Mouse (Mus musculus): ENCODE results near the gene Rflnb. TPM values are rescaled to one million over a fixed set of nuclear protein-coding genes. Genes with fewer than 3 reads are reported as not detected.

The Rflnb gene
- polyA plus RNA-seq, 1 experiment from 2014 or later, result 8.1 TPM

GRCm38 (mm10) chr11:76026527-76027138 lies 949 bp downstream of the Rflnb start:
- H3K27ac ChIP-seq (ENCODE audit: low read depth, low read length), result no peak overlapping the region
- WGBS, result 6% methylated on average over 14 of the region's 14 CpGs

GRCm38 (mm10) chr11:76025080-76025583 lies 2.5 kb downstream of the Rflnb start:
- WGBS, result 69% methylated on average over 7 of the region's 7 CpGs
- ATAC-seq (ENCODE audit: low read depth), result no peak
- no peak overlapping the region for H3K4me2 ChIP-seq (ENCODE audit: low read depth, low read length)
- no peaks in the 10 kb centered on the region for H3K27me3 ChIP-seq (ENCODE audit: control insufficient read depth, insufficient read depth, low read length)
- H3K4me3 ChIP-seq (ENCODE audit: low read depth, low read length), result no peak overlapping the region
- no peak overlapping the region for H3K9ac ChIP-seq (replicated peaks; ENCODE audit: low read depth, low read length)
- 0 out of 2 replicates have a peak, but pooled peaks cover 4% of the 10 kb centered on the region for H3K4me1 ChIP-seq (ENCODE audit: control insufficient read depth, insufficient read depth, low read length)
- no peaks in the 10 kb centered on the region for H3K9me3 ChIP-seq (ENCODE audit: control insufficient read depth, low read length)
- no peaks in the 10 kb centered on the region for H3K36me3 ChIP-seq (ENCODE audit: control insufficient read depth, insufficient read depth, low read length)
- no peak overlapping the region for H3K27ac ChIP-seq (ENCODE audit: low read depth, low read length)

More at GRCm38 (mm10) chr11:76026527-76027138, 949 bp downstream of the Rflnb start:
- peak overlapping the region; percentile 58 for H3K4me3 ChIP-seq (ENCODE audit: low read depth, low read length)
- H3K4me2 ChIP-seq (ENCODE audit: low read depth, low read length), result peak overlapping the region; percentile 88
- no peak for ATAC-seq (ENCODE audit: low read depth)
- H3K36me3 ChIP-seq (ENCODE audit: control insufficient read depth, insufficient read depth, low read length), result no peaks in the 10 kb centered on the region
- no peaks in the 10 kb centered on the region for H3K27me3 ChIP-seq (ENCODE audit: control insufficient read depth, insufficient read depth, low read length)
- peak overlapping the region; percentile 65 for H3K9ac ChIP-seq (replicated peaks; ENCODE audit: low read depth, low read length)
- no peaks in the 10 kb centered on the region for H3K9me3 ChIP-seq (ENCODE audit: control insufficient read depth, low read length)
- 0 out of 2 replicates have a peak, but pooled peaks cover 4% of the 10 kb centered on the region for H3K4me1 ChIP-seq (ENCODE audit: control insufficient read depth, insufficient read depth, low read length)

- no peak for ATAC-seq (ENCODE audit: low read depth)
- Histone ChIP-seq H3K4me1 (ENCODE audit: control insufficient read depth, insufficient read depth, low read length) (no peaks in the 10 kb centered on the region), H3K4me3 (ENCODE audit: low read depth, low read length) (no peak overlapping the region), H3K27ac (ENCODE audit: low read depth, low read length) (no peak overlapping the region), H3K27me3 (ENCODE audit: control insufficient read depth, insufficient read depth, low read length) (no peaks in the 10 kb centered on the region), H3K36me3 (ENCODE audit: control insufficient read depth, insufficient read depth, low read length) (no peaks in the 10 kb centered on the region), H3K9me3 (ENCODE audit: control insufficient read depth, low read length) (no peaks in the 10 kb centered on the region), H3K4me2 (ENCODE audit: low read depth, low read length) (no peak overlapping the region), H3K9ac (replicated peaks; ENCODE audit: low read depth, low read length) (no peak overlapping the region)
- WGBS, result 86% methylated on average over 9 of the region's 9 CpGs
These were observed 6.7 kb downstream of the Rflnb start for GRCm38 (mm10) chr11:76020916-76021315.

- no peak for ATAC-seq (ENCODE audit: low read depth)
- Histone ChIP-seq H3K9ac (replicated peaks; ENCODE audit: low read depth, low read length) (no peak overlapping the region), H3K27ac (ENCODE audit: low read depth, low read length) (no peak overlapping the region), H3K9me3 (ENCODE audit: control insufficient read depth, low read length) (no peaks in the 10 kb centered on the region), H3K4me3 (ENCODE audit: low read depth, low read length) (no peak overlapping the region), H3K36me3 (ENCODE audit: control insufficient read depth, insufficient read depth, low read length) (no peaks in the 10 kb centered on the region), H3K27me3 (ENCODE audit: control insufficient read depth, insufficient read depth, low read length) (no peaks in the 10 kb centered on the region), H3K4me1 (ENCODE audit: control insufficient read depth, insufficient read depth, low read length) (no peaks in the 10 kb centered on the region), H3K4me2 (ENCODE audit: low read depth, low read length) (no peak overlapping the region)
- WGBS, result 82% methylated on average over 4 of the region's 4 CpGs
These were observed 7.7 kb downstream of the Rflnb start for GRCm38 (mm10) chr11:76019879-76020278.

- no peak overlapping the region for H3K9ac ChIP-seq (replicated peaks; ENCODE audit: low read depth, low read length)
- no peaks in the 10 kb centered on the region for H3K4me1 ChIP-seq (ENCODE audit: control insufficient read depth, insufficient read depth, low read length)
- no peak overlapping the region for H3K27ac ChIP-seq (ENCODE audit: low read depth, low read length)
- H3K9me3 ChIP-seq (ENCODE audit: control insufficient read depth, low read length), result no peaks in the 10 kb centered on the region
- no peak overlapping the region for H3K4me3 ChIP-seq (ENCODE audit: low read depth, low read length)
- H3K4me2 ChIP-seq (ENCODE audit: low read depth, low read length), result no peak overlapping the region
- no peaks in the 10 kb centered on the region for H3K36me3 ChIP-seq (ENCODE audit: control insufficient read depth, insufficient read depth, low read length)
- WGBS, result 61% methylated on average over 4 of the region's 4 CpGs
- ATAC-seq (ENCODE audit: low read depth), result no peak
- H3K27me3 ChIP-seq (ENCODE audit: control insufficient read depth, insufficient read depth, low read length), result no peaks in the 10 kb centered on the region
These were observed 11.8 kb downstream of the Rflnb start for GRCm38 (mm10) chr11:76015814-76016213.

GRCm38 (mm10) chr11:76015251-76015650 lies 12.3 kb downstream of the Rflnb start:
- Histone ChIP-seq H3K4me2 (ENCODE audit: low read depth, low read length) (no peak overlapping the region), H3K4me1 (ENCODE audit: control insufficient read depth, insufficient read depth, low read length) (no peaks in the 10 kb centered on the region), H3K9ac (replicated peaks; ENCODE audit: low read depth, low read length) (no peak overlapping the region), H3K9me3 (ENCODE audit: control insufficient read depth, low read length) (no peaks in the 10 kb centered on the region), H3K27ac (ENCODE audit: low read depth, low read length) (no peak overlapping the region), H3K36me3 (ENCODE audit: control insufficient read depth, insufficient read depth, low read length) (no peaks in the 10 kb centered on the region), H3K4me3 (ENCODE audit: low read depth, low read length) (no peak overlapping the region), H3K27me3 (ENCODE audit: control insufficient read depth, insufficient read depth, low read length) (no peaks in the 10 kb centered on the region)
- WGBS, result 94% methylated on average over 6 of the region's 6 CpGs
- no peak for ATAC-seq (ENCODE audit: low read depth)

- H3K36me3 ChIP-seq (ENCODE audit: control insufficient read depth, insufficient read depth, low read length), result no peaks in the 10 kb centered on the region
- 86% methylated on average over 9 of the region's 9 CpGs for whole genome bisulfite sequencing
- no peaks in the 10 kb centered on the region for H3K4me1 ChIP-seq (ENCODE audit: control insufficient read depth, insufficient read depth, low read length)
- H3K27me3 ChIP-seq (ENCODE audit: control insufficient read depth, insufficient read depth, low read length), result no peaks in the 10 kb centered on the region
- no peak overlapping the region for H3K4me2 ChIP-seq (ENCODE audit: low read depth, low read length)
- H3K4me3 ChIP-seq (ENCODE audit: low read depth, low read length), result no peak overlapping the region
- no peak overlapping the region for H3K27ac ChIP-seq (ENCODE audit: low read depth, low read length)
- no peak overlapping the region for H3K9ac ChIP-seq (replicated peaks; ENCODE audit: low read depth, low read length)
- no peaks in the 10 kb centered on the region for H3K9me3 ChIP-seq (ENCODE audit: control insufficient read depth, low read length)
- no peak for ATAC-seq (ENCODE audit: low read depth)
These were observed 16.6 kb downstream of the Rflnb start for GRCm38 (mm10) chr11:76010838-76011624.

- no peak overlapping the region for H3K27ac ChIP-seq (ENCODE audit: low read depth, low read length)
- no peak for ATAC-seq (ENCODE audit: low read depth)
These were observed 18.5 kb downstream of the Rflnb start for GRCm38 (mm10) chr11:76009101-76009500.

GRCm38 (mm10) chr11:76008162-76008561 lies 19.4 kb downstream of the Rflnb start:
- no peak for ATAC-seq (ENCODE audit: low read depth)
- H3K4me1 ChIP-seq (ENCODE audit: control insufficient read depth, insufficient read depth, low read length), result no peaks in the 10 kb centered on the region

More at GRCm38 (mm10) chr11:76009101-76009500, 18.5 kb downstream of the Rflnb start:
- WGBS, result 86% methylated on average over 6 of the region's 6 CpGs
- H3K27me3 ChIP-seq (ENCODE audit: control insufficient read depth, insufficient read depth, low read length), result no peaks in the 10 kb centered on the region
- H3K9ac ChIP-seq (replicated peaks; ENCODE audit: low read depth, low read length), result no peak overlapping the region
- H3K4me1 ChIP-seq (ENCODE audit: control insufficient read depth, insufficient read depth, low read length), result no peaks in the 10 kb centered on the region
- H3K9me3 ChIP-seq (ENCODE audit: control insufficient read depth, low read length), result no peaks in the 10 kb centered on the region
- no peak overlapping the region for H3K4me3 ChIP-seq (ENCODE audit: low read depth, low read length)
- H3K36me3 ChIP-seq (ENCODE audit: control insufficient read depth, insufficient read depth, low read length), result no peaks in the 10 kb centered on the region
- H3K4me2 ChIP-seq (ENCODE audit: low read depth, low read length), result no peak overlapping the region

More at GRCm38 (mm10) chr11:76008162-76008561, 19.4 kb downstream of the Rflnb start:
- H3K27ac ChIP-seq (ENCODE audit: low read depth, low read length), result no peak overlapping the region
- no peaks in the 10 kb centered on the region for H3K27me3 ChIP-seq (ENCODE audit: control insufficient read depth, insufficient read depth, low read length)
- 85% methylated on average over 2 of the region's 2 CpGs for WGBS
- H3K9me3 ChIP-seq (ENCODE audit: control insufficient read depth, low read length), result no peaks in the 10 kb centered on the region
- H3K9ac ChIP-seq (replicated peaks; ENCODE audit: low read depth, low read length), result no peak overlapping the region
- no peak overlapping the region for H3K4me3 ChIP-seq (ENCODE audit: low read depth, low read length)
- no peak overlapping the region for H3K4me2 ChIP-seq (ENCODE audit: low read depth, low read length)
- H3K36me3 ChIP-seq (ENCODE audit: control insufficient read depth, insufficient read depth, low read length), result no peaks in the 10 kb centered on the region
